Mouse (Mus musculus) cerebellum, adult 9-10 months (tissue): Measurements from ENCODE around the gene Tagln3.
A peak's percentile ranks its signal among the peaks of the same experiment; 100 is the strongest.

Experiments
- DNase-seq: peaks from one replicate; pipeline ENCODE4 v3.0.0; 2022

Tagln3 gene

DNA sequence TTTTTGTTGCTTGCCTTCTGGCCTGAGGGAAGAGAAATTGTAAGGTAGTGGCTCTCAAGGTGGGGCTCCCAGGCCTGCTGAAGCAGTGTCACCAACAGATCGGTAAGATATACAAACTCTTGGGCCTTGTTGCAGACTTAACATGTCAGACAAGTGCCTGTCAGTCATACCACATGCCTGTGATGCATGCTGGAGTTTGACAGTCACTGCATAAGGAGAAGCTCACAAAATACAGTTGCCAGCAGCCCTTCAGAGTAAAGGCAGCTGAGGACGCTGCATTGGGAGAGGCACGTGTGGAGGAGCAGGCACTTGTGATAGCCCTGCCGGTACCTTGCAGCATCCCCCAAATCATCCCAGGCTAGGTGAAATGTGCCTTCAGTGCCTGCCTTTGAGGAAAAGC is 6.1 kb downstream of the Tagln3 start:
- no peak for DNase-seq

- DNase-seq, result no peak
These were observed 9.8 kb downstream of the Tagln3 start for GRCm38 (mm10) chr16:45714489-45715150.

DNA sequence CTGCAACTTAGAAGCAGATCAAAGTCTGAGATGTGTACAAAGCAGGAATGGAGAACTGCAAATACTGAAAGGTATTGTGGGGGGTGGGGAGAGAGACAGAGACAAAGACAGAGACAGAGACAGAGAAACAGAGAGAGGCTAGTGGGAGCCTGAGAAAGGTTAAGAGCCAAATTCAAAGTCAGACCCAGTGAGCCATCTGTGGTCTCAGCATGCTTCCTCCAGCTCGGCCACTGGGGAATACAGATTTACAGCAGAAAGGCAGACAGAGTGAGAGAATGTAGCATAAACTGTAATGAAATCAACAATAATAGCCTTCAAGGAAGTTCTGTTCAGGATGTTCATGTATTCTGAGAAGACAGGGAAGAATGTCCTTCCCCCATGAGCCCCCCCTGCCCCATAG is 10.5 kb downstream of the Tagln3 start:
- DNase-seq, result no peak

DNA sequence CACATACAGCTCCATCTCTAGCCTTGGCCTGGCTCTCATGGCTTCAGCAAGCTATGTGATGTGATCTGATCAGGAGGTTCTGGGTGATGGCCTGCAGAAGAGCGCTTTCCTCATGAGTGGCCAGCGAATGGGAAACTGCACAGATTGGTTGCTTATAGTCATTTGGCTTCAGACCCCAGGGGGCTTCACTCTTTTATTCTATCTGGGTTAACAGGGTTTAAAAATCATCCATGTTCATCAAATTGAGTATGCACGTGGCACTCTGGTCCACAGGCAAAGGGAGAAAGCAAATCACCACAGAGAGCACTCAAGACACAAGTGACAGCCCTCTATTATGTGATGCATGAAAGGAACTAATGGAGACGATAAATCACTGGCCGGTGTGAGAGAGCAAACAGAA is 11.1 kb downstream of the Tagln3 start:
- DNase-seq, result no peak

DNA sequence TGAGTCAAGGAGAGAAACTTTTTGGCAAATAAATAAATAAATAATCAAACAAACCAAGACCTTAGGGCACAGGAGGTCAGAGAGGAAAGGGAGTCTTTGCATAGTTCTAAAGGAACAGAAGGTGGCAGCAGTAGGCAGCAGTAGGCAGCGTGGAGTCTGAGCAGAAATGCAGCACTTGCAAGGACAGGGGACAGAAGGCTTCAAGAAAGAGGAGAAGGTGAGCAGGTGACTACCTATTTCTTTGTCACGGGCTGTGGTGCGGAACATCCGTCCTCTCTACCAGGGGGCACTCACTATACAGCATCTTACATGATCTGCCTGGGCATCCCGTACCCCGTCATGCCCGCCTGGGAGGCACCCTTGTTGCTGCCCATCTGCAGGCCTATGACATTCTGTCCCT is 13.1 kb downstream of the Tagln3 start:
- peak; percentile 52 for DNase-seq

- no peak for DNase-seq
These were observed 25.1 kb downstream of the Tagln3 start for GRCm38 (mm10) chr16:45699301-45699700.

DNA sequence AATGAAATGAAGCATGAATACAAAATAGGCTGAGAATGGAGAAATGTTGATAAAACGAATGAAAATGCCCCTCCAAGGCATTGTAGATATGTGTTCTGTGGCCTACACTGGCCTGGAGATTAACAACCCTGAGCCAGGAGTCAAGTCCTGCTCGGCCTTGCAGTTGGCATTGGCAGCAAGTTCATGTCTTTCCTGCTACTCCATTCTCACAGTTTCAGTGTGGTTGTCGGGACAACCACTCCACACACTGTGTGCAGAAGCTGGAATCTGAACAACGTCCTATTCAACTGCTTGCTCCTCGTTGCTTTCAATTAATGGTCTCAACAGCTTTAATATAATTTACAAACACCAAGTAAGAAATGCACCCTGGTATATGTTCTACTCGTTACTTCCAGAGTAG is 26.4 kb downstream of the Tagln3 start:
- no peak for DNase-seq

DNA sequence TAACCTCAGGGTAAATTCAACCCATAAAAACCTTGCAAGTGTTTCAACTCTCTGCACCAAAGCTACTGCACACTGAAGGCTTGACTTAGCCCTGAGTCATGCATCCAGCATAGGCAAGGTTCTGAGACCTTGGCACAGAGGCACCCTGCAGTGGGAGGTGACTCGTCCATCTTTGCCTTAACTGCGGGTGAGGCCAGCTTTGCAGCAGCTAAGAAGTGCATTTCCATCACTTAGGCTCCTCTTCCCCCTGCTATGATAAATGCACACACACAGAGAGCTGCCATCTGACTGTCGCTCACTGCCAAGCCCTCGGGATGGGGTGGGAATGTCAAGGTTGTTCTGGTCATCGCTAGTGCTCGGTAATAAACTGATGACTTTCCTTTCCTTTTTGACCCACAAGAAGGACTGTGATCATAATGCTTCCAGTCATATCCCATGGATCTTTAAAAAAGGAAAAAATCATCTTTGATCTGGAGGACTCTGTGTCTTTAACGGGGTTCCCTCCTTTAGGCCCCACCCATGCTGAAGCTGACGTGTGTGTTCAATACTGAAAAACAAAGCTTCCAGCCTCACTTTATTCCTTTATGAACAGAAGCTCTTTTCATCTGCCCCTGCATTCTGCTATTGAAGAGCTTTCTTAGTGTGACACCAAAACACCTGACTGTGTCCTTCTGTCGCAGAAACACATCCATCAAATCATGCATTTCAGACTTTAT is 28.8 kb downstream of the Tagln3 start:
- DNase-seq, result peak; percentile 60

DNA sequence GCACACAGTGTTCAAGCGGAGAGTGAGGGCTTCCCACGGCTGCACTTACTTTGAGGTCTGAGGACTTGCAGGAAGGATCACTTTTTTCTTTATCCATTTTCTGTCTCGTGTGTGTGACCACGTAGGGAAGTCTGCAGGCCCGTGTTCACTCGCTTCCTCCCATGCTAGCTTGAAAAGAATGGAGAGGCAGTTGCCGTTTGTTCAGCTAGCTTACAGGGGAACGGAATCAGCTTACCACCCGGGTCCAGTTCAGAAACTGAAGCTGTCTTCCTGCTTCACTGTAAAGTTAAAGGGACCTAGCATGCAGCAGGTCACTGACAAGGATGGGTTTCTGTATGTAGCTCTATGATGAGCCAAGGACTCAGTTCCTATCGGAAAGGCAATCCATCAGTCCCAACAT is 30.9 kb downstream of the Tagln3 start, which contains the start of gene Tmprss7:
TSS of gene Tmprss7 (minus strand) at position 101 of the 400 bp plus-strand sequence.
- DNase-seq, result no peak

- DNase-seq, result no peak
These were observed 31.6 kb downstream of the Tagln3 start for GRCm38 (mm10) chr16:45692851-45693250.

GRCm38 (mm10) chr16:45690178-45690577 is 34.2 kb downstream of the Tagln3 start:
- DNase-seq, result no peak

GRCm38 (mm10) chr16:45686833-45687232 is 37.6 kb downstream of the Tagln3 start:
- DNase-seq, result peak; percentile 90

DNA sequence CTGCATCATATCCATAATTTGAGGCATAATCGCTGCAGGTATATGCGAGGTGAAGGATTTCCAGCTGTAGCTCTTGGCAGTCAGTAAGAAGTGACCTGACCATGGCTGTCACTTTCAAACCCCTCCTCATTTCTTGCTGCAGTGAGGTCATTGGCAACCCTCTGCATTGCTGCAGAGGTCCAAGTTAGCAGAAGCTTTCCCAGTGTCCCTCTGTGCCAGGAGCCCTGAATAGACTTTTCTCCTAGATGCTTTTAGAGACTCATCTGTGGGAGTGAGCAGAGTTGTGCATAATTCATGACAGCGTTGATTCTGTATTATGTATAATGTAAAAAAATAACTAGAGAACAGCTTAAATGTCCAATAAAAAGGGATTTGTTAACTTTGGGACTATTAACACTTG is 39.1 kb downstream of the Tagln3 start:
- no peak for DNase-seq

- DNase-seq, result peak; percentile 85
These were observed 39.6 kb downstream of the Tagln3 start for GRCm38 (mm10) chr16:45684815-45685214.

- peak; percentile 50 for DNase-seq
These were observed 47.9 kb downstream of the Tagln3 start for GRCm38 (mm10) chr16:45676462-45676861.

- no peak for DNase-seq
These were observed 54.4 kb downstream of the Tagln3 start for GRCm38 (mm10) chr16:45670005-45670404.

DNA sequence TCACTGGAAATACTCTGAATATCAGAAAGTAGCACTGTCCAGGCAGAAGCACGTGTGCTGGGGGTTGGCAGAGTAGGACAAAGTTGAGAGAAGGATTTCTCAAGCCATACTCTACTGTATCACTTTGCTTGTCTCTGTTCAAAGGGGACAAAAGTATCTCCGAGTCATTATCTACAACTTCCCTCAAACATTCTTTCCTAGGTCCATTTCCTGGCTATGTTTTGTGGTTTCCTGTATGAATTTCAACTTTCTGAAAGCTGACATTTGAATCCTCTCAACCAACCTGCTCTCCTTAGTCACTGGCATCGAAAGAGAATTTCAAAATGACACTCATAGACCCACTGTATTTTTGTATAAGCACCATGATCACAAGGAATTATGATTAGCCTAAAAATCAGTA is 56.2 kb downstream of the Tagln3 start:
- no peak for DNase-seq

DNA sequence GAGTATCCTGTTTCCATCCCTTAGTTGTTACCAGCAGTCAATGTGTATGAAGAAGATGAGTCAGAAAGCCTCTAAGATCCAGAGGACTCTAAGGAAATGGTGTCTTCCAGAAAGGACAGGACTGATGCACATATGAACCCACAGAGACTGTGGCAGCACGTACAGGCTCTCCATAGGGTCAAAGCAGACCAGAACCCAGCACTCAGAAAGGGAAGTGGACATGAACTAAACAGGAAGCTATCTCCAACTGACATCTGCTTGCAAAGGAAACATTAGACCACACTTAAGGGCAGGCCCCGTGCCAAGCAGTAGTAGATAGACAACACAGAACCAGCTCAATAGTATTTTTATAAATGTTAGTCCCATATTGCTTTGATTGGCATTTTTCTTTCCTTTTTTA is 58.3 kb downstream of the Tagln3 start:
- no peak for DNase-seq

DNA sequence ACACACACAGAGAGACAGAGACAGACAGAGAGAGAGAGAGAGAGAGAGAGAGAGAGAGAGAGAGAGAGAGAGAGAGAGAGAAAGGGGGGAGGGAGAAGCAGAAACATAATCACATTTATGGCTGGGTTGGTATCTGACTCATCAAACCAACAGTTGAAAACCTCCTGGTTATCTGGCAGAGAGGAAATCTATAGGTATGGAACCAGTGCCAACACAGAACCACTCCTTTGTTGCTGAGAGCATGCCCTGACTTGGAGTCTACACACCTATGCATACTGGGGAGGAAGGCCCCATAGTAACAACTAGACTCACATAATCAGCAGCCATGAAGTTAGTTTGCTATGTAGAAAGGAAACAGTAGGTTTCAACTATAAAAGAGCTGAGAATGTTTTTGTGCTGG is 62.0 kb downstream of the Tagln3 start:
- no peak for DNase-seq
